Mouse (Mus musculus): ENCODE results near the gene Gpr152. TPM values are rescaled to one million over a fixed set of nuclear protein-coding genes. Genes with fewer than 3 reads are reported as not detected.

Gpr152 gene
- polyA plus RNA-seq, 1 experiment = not detected

GRCm38 (mm10) chr19:4192251-4192985, 52.8 kb downstream of the Gpr152 start:
- peaks cover 41% of the 10 kb centered on the region for H3K36me3 ChIP-seq (ENCODE audit: control insufficient read depth, insufficient read depth, low read length, poor library complexity, severe bottlenecking)
- peak overlapping the region; percentile 97 for H3K9ac ChIP-seq (ENCODE audit: low read depth, poor library complexity, severe bottlenecking)
- H3K27me3 ChIP-seq (ENCODE audit: control insufficient read depth, insufficient read depth, low read length, poor library complexity, severe bottlenecking) = no peaks in the 10 kb centered on the region
- H3K9me3 ChIP-seq (replicated peaks; ENCODE audit: control insufficient read depth, insufficient read depth, low read length, poor library complexity, severe bottlenecking) = no peaks in the 10 kb centered on the region
- no peaks in the 10 kb centered on the region for H3K4me1 ChIP-seq (ENCODE audit: control insufficient read depth, insufficient read depth, low read length)
- no peak for TF ChIP-seq CTCF (IDR thresholded peaks at IDR 0.05; ENCODE audit: low read depth, low read length)
- TF ChIP-seq POLR2A (IDR thresholded peaks at IDR 0.05; ENCODE audit: insufficient read depth, low read length) = no peak
- no peak for TF ChIP-seq EP300 (IDR thresholded peaks at IDR 0.05; ENCODE audit: insufficient read depth, low read depth, low read length)
- no peak overlapping the region for H3K27ac ChIP-seq (ENCODE audit: insufficient read depth, low read length)
- peak overlapping the region; percentile 90 for H3K4me3 ChIP-seq (ENCODE audit: low read depth, low read length)

- Histone ChIP-seq H3K27me3 (ENCODE audit: control insufficient read depth, insufficient read depth, low read length, poor library complexity, severe bottlenecking) (no peaks in the 10 kb centered on the region), H3K36me3 (ENCODE audit: control insufficient read depth, insufficient read depth, low read length, poor library complexity, severe bottlenecking) (peaks cover 43% of the 10 kb centered on the region), H3K4me1 (ENCODE audit: control insufficient read depth, insufficient read depth, low read length) (no peaks in the 10 kb centered on the region), H3K27ac (ENCODE audit: insufficient read depth, low read length) (no peak overlapping the region), H3K9me3 (replicated peaks; ENCODE audit: control insufficient read depth, insufficient read depth, low read length, poor library complexity, severe bottlenecking) (no peaks in the 10 kb centered on the region), H3K4me3 (ENCODE audit: low read depth, low read length) (peak overlapping the region; percentile 90), H3K9ac (ENCODE audit: low read depth, poor library complexity, severe bottlenecking) (peak overlapping the region; percentile 97)
- TF ChIP-seq CTCF (IDR thresholded peaks at IDR 0.05; ENCODE audit: low read depth, low read length) (no peak), EP300 (IDR thresholded peaks at IDR 0.05; ENCODE audit: insufficient read depth, low read depth, low read length) (no peak), POLR2A (IDR thresholded peaks at IDR 0.05; ENCODE audit: insufficient read depth, low read length) (no peak)
Observed at GRCm38 (mm10) chr19:4193129-4193528, 53.5 kb downstream of the Gpr152 start.

- no peak for TF ChIP-seq POLR2A (IDR thresholded peaks at IDR 0.05; ENCODE audit: insufficient read depth, low read length)
- TF ChIP-seq CTCF (IDR thresholded peaks at IDR 0.05; ENCODE audit: low read depth, low read length) = no peak
- no peak for TF ChIP-seq EP300 (IDR thresholded peaks at IDR 0.05; ENCODE audit: insufficient read depth, low read depth, low read length)
- Histone ChIP-seq H3K4me1 (ENCODE audit: control insufficient read depth, insufficient read depth, low read length) (no peaks in the 10 kb centered on the region), H3K36me3 (ENCODE audit: control insufficient read depth, insufficient read depth, low read length, poor library complexity, severe bottlenecking) (peaks cover 53% of the 10 kb centered on the region), H3K9me3 (replicated peaks; ENCODE audit: control insufficient read depth, insufficient read depth, low read length, poor library complexity, severe bottlenecking) (no peaks in the 10 kb centered on the region), H3K27ac (ENCODE audit: insufficient read depth, low read length) (no peak overlapping the region), H3K9ac (ENCODE audit: low read depth, poor library complexity, severe bottlenecking) (no peak overlapping the region), H3K4me3 (ENCODE audit: low read depth, low read length) (no peak overlapping the region), H3K27me3 (ENCODE audit: control insufficient read depth, insufficient read depth, low read length, poor library complexity, severe bottlenecking) (no peaks in the 10 kb centered on the region)
Observed at GRCm38 (mm10) chr19:4194021-4194724, 54.6 kb downstream of the Gpr152 start.

GRCm38 (mm10) chr19:4194776-4195650, 55.4 kb downstream of the Gpr152 start:
- Histone ChIP-seq H3K4me1 (ENCODE audit: control insufficient read depth, insufficient read depth, low read length) (no peaks in the 10 kb centered on the region), H3K9ac (ENCODE audit: low read depth, poor library complexity, severe bottlenecking) (no peak overlapping the region), H3K9me3 (replicated peaks; ENCODE audit: control insufficient read depth, insufficient read depth, low read length, poor library complexity, severe bottlenecking) (no peaks in the 10 kb centered on the region), H3K4me3 (ENCODE audit: low read depth, low read length) (no peak overlapping the region), H3K27ac (ENCODE audit: insufficient read depth, low read length) (no peak overlapping the region), H3K27me3 (ENCODE audit: control insufficient read depth, insufficient read depth, low read length, poor library complexity, severe bottlenecking) (no peaks in the 10 kb centered on the region), H3K36me3 (ENCODE audit: control insufficient read depth, insufficient read depth, low read length, poor library complexity, severe bottlenecking) (peaks cover 58% of the 10 kb centered on the region)
- TF ChIP-seq POLR2A (IDR thresholded peaks at IDR 0.05; ENCODE audit: insufficient read depth, low read length) (no peak), EP300 (IDR thresholded peaks at IDR 0.05; ENCODE audit: insufficient read depth, low read depth, low read length) (no peak), CTCF (IDR thresholded peaks at IDR 0.05; ENCODE audit: low read depth, low read length) (no peak)

Other genes starting within 250 kb of the Gpr152 start
- 25.2 and 30.0 TPM in 2 replicates for gene Tcirg1, start 232.7 kb upstream of the Gpr152 start, polyA plus RNA-seq (2011; ENCODE audit: insufficient read depth, insufficient read length, low read depth, missing spikeins)
- 91.7 and 112 TPM in 2 replicates for gene Ndufs8, start 227.0 kb upstream of the Gpr152 start, polyA plus RNA-seq (2011; ENCODE audit: insufficient read depth, insufficient read length, low read depth, missing spikeins)
- 0.66 and 0.96 TPM in 2 replicates for gene Aldh3b1, start 210.0 kb upstream of the Gpr152 start, polyA plus RNA-seq (2011; ENCODE audit: insufficient read depth, insufficient read length, low read depth, missing spikeins)
- gene Unc93b1, start 204.6 kb upstream of the Gpr152 start, polyA plus RNA-seq (2011; ENCODE audit: insufficient read depth, insufficient read length, low read depth, missing spikeins) = 12.1 and 13.5 TPM in 2 replicates
- not detected in 2 replicates for gene Aldh3b3, start 181.1 kb upstream of the Gpr152 start, polyA plus RNA-seq (2011; ENCODE audit: insufficient read depth, insufficient read length, low read depth, missing spikeins)
- 1.3 and 1.4 TPM in 2 replicates for gene Aldh3b2, start 167.5 kb upstream of the Gpr152 start, polyA plus RNA-seq (2011; ENCODE audit: insufficient read depth, insufficient read length, low read depth, missing spikeins)
- gene Acy3, start 153.2 kb upstream of the Gpr152 start, polyA plus RNA-seq (2011; ENCODE audit: insufficient read depth, insufficient read length, low read depth, missing spikeins) = 4.8 and 7.8 TPM in 2 replicates
- not detected in 2 replicates for gene Tbx10, start 147.0 kb upstream of the Gpr152 start, polyA plus RNA-seq (2011; ENCODE audit: insufficient read depth, insufficient read length, low read depth, missing spikeins)
- gene Nudt8, start 139.2 kb upstream of the Gpr152 start, polyA plus RNA-seq (2011; ENCODE audit: insufficient read depth, insufficient read length, low read depth, missing spikeins) = 17.3 and 20.8 TPM in 2 replicates
- 2.4 and 3.0 TPM in 2 replicates for gene Gm49405, start 139.2 kb upstream of the Gpr152 start, polyA plus RNA-seq (2011; ENCODE audit: insufficient read depth, insufficient read length, low read depth, missing spikeins)
- 2.9 and 3.6 TPM in 2 replicates for gene Doc2g, start 136.5 kb upstream of the Gpr152 start, polyA plus RNA-seq (2011; ENCODE audit: insufficient read depth, insufficient read length, low read depth, missing spikeins)
- 77.9 and 89.6 TPM in 2 replicates for gene Ndufv1, start 127.0 kb upstream of the Gpr152 start, polyA plus RNA-seq (2011; ENCODE audit: insufficient read depth, insufficient read length, low read depth, missing spikeins)
- 119 and 155 TPM in 2 replicates for gene Gstp1, start 101.8 kb upstream of the Gpr152 start, polyA plus RNA-seq (2011; ENCODE audit: insufficient read depth, insufficient read length, low read depth, missing spikeins)
- 29.3 and 32.1 TPM in 2 replicates for gene Gstp2, start 93.8 kb upstream of the Gpr152 start, polyA plus RNA-seq (2011; ENCODE audit: insufficient read depth, insufficient read length, low read depth, missing spikeins)
- 0.91 and 2.3 TPM in 2 replicates for gene Gstp3, start 80.2 kb upstream of the Gpr152 start, polyA plus RNA-seq (2011; ENCODE audit: insufficient read depth, insufficient read length, low read depth, missing spikeins)
- not detected in 2 replicates for gene Cabp2, start 58.2 kb upstream of the Gpr152 start, polyA plus RNA-seq (2011; ENCODE audit: insufficient read depth, insufficient read length, low read depth, missing spikeins)
- 26.9 and 32.5 TPM in 2 replicates for gene Cdk2ap2, start 42.6 kb upstream of the Gpr152 start, polyA plus RNA-seq (2011; ENCODE audit: insufficient read depth, insufficient read length, low read depth, missing spikeins)
- 9.8 and 11.2 TPM in 2 replicates for gene Pitpnm1, start 39.8 kb upstream of the Gpr152 start, polyA plus RNA-seq (2011; ENCODE audit: insufficient read depth, insufficient read length, low read depth, missing spikeins)
- 43.8 and 51.3 TPM in 2 replicates for gene Aip, start 13.9 kb upstream of the Gpr152 start, polyA plus RNA-seq (2011; ENCODE audit: insufficient read depth, insufficient read length, low read depth, missing spikeins)
- not detected in 2 replicates for gene Cabp4, start 4.2 kb downstream of the Gpr152 start, polyA plus RNA-seq (2011; ENCODE audit: insufficient read depth, insufficient read length, low read depth, missing spikeins)
- gene Coro1b, start 8.8 kb downstream of the Gpr152 start, polyA plus RNA-seq (2011; ENCODE audit: insufficient read depth, insufficient read length, low read depth, missing spikeins) = 82.4 and 88.1 TPM in 2 replicates
- not detected in 2 replicates for gene Ptprcap, start 13.8 kb downstream of the Gpr152 start, polyA plus RNA-seq (2011; ENCODE audit: insufficient read depth, insufficient read length, low read depth, missing spikeins)
- 17.1 and 27.3 TPM in 2 replicates for gene Rps6kb2, start 23.6 kb downstream of the Gpr152 start, polyA plus RNA-seq (2011; ENCODE audit: insufficient read depth, insufficient read length, low read depth, missing spikeins)
- 1.7 and 2.1 TPM in 2 replicates for gene Carns1, start 35.7 kb downstream of the Gpr152 start, polyA plus RNA-seq (2011; ENCODE audit: insufficient read depth, insufficient read length, low read depth, missing spikeins)
- 1.2 TPM in 2 replicates for gene Tbc1d10c, start 51.5 kb downstream of the Gpr152 start, polyA plus RNA-seq (2011; ENCODE audit: insufficient read depth, insufficient read length, low read depth, missing spikeins)
- 295 and 298 TPM in 2 replicates for gene Ppp1ca, start 52.3 kb downstream of the Gpr152 start, polyA plus RNA-seq (2011; ENCODE audit: insufficient read depth, insufficient read length, low read depth, missing spikeins)
- 42.3 and 48.2 TPM in 2 replicates for gene Rad9a, start 61.9 kb downstream of the Gpr152 start, polyA plus RNA-seq (2011; ENCODE audit: insufficient read depth, insufficient read length, low read depth, missing spikeins)
- gene Clcf1, start 74.5 kb downstream of the Gpr152 start, polyA plus RNA-seq (2011; ENCODE audit: insufficient read depth, insufficient read length, low read depth, missing spikeins) = 1.5 and 1.8 TPM in 2 replicates
- gene AC109138.7, start 74.6 kb downstream of the Gpr152 start, polyA plus RNA-seq (2011; ENCODE audit: insufficient read depth, insufficient read length, low read depth, missing spikeins) = not detected in 2 replicates
- 21.9 and 26.7 TPM in 2 replicates for gene Pold4, start 92.1 kb downstream of the Gpr152 start, polyA plus RNA-seq (2011; ENCODE audit: insufficient read depth, insufficient read length, low read depth, missing spikeins)
- 8.5 and 9.2 TPM in 2 replicates for gene Ssh3, start 129.4 kb downstream of the Gpr152 start, polyA plus RNA-seq (2011; ENCODE audit: insufficient read depth, insufficient read length, low read depth, missing spikeins)
- gene Ankrd13d, start 143.3 kb downstream of the Gpr152 start, polyA plus RNA-seq (2011; ENCODE audit: insufficient read depth, insufficient read length, low read depth, missing spikeins) = 4.9 and 6.5 TPM in 2 replicates
- 40.2 and 46.4 TPM in 2 replicates for gene Grk2, start 166.4 kb downstream of the Gpr152 start, polyA plus RNA-seq (2011; ENCODE audit: insufficient read depth, insufficient read length, low read depth, missing spikeins)

Data from ES-Bruce4 (cell line).